Mouse (Mus musculus) kidney, adult 2 months (tissue): ENCODE data around the gene Mst1. TPM values are rescaled to one million over a fixed set of nuclear protein-coding genes. Genes with fewer than 3 reads are reported as not detected.

Experiments used
- DNase-seq: peaks from one replicate; pipeline ENCODE4 v3.0.0; 2021
- H3K27ac ChIP-seq: fragments of 200-500 bp; 2 replicates; pipeline ENCODE4 v1.5.1; 2012; ENCODE audit warnings: low read depth, low read length, control low read depth, inconsistent platforms; ENCODE audit not compliant: insufficient read depth
- H3K27me3 ChIP-seq: fragments of 200-500 bp; replicated peaks from 2 replicates; pipeline ENCODE4 v1.6.1; 2012; ENCODE audit warnings: mild to moderate bottlenecking, moderate library complexity, low read length, inconsistent platforms; ENCODE audit not compliant: control insufficient read depth, insufficient read depth
- H3K36me3 ChIP-seq: fragments of 200-500 bp; 2 replicates; pipeline ENCODE4 v1.6.1; 2012; ENCODE audit warnings: mild to moderate bottlenecking, moderate library complexity, low read length, inconsistent platforms; ENCODE audit not compliant: control insufficient read depth, insufficient read depth
- H3K4me1 ChIP-seq: fragments of 200-500 bp; 2 replicates; pipeline ENCODE4 v1.6.1; 2011; ENCODE audit warnings: low read length; ENCODE audit not compliant: control insufficient read depth, insufficient read depth
- H3K4me3 ChIP-seq: fragments of 200-500 bp; 2 replicates; pipeline ENCODE4 v1.5.1; 2011; ENCODE audit warnings: mild to moderate bottlenecking, low read depth, low read length, control low read depth; ENCODE audit not compliant: insufficient read depth
- CTCF ChIP-seq: fragments of 200-500 bp; conservative IDR thresholded peaks from 2 replicates; pipeline ENCODE4 v1.5.1; 2011; ENCODE audit warnings: low read depth, mild to moderate bottlenecking, control low read depth, low read length, moderate library complexity, mixed read lengths; ENCODE audit not compliant: insufficient read depth, insufficient read length
- POLR2A ChIP-seq: fragments of 200-500 bp; IDR thresholded peaks from one replicate; pipeline ENCODE4 v1.6.1; 2011; ENCODE audit warnings: low read depth, low read length, control low read depth
- WGBS: fragments of 180-500 bp; shearing (Covaris S2); methylation state at CpG from one replicate; pipeline ENCODE4 v1.1.7; 2018; 5-methylcytosine and 5-hydroxymethylcytosine counted together
- polyA plus RNA-seq: library from polyadenylated mRNA; depleted of rRNA; stranded (reverse); fragments of >200 nt; gene quantifications from 2 replicates; pipeline ENCODE4 v1.2.3, GENCODE M21; 2012

Mst1 gene
- polyA plus RNA-seq, 1 experiment, result 0.39 TPM

GRCm38 (mm10) chr9:108121170-108121969, 41.1 kb downstream of the Mst1 start:
- WGBS, result 85% methylated on average over 10 of the region's 10 CpGs
- Histone ChIP-seq H3K27me3 (no peaks in the 10 kb centered on the region), H3K36me3 (no peaks in the 10 kb centered on the region), H3K4me3 (no peak overlapping the region), H3K27ac (no peak overlapping the region), H3K4me1 (peaks cover 9% of the 10 kb centered on the region)
- DNase-seq, result peak; percentile 20
- TF ChIP-seq CTCF (no peak), POLR2A (no peak)

DNA sequence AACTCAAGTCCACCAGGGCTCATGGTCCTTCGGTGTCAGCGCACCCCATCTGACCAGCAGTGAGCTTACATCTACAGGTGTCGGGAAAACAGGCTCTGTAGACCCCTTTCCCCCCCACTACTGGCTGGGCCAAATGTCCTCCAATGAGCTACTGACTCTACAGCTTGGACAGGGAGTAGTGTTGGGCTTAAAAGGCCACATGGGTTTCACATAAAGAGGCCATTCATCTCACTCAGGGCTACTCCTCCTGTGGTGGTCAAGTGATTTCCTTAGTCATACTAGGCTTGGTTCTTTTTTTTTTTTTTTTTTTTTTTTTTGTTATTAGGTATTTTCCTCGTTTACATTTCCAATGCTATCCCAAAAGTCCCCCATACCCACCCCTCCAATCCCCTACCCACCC, 43.7 kb downstream of the Mst1 start:
- H3K36me3 ChIP-seq, result no peaks in the 10 kb centered on the region
- H3K27me3 ChIP-seq, result no peaks in the 10 kb centered on the region
- no peak overlapping the region for H3K4me3 ChIP-seq
- H3K27ac ChIP-seq, result no peak overlapping the region
- WGBS, result 73% methylated on average over 4 of the region's 4 CpGs
- DNase-seq, result no peak
- TF ChIP-seq POLR2A (no peak), CTCF (no peak)
- peaks cover 9% of the 10 kb centered on the region for H3K4me1 ChIP-seq

GRCm38 (mm10) chr9:108125731-108126130, 45.5 kb downstream of the Mst1 start:
- TF ChIP-seq POLR2A (no peak), CTCF (no peak)
- Histone ChIP-seq H3K36me3 (no peaks in the 10 kb centered on the region), H3K4me1 (no peaks in the 10 kb centered on the region), H3K27ac (no peak overlapping the region), H3K4me3 (no peak overlapping the region), H3K27me3 (no peaks in the 10 kb centered on the region)
- 91% methylated on average over 8 of the region's 8 CpGs for WGBS
- no peak for DNase-seq

GRCm38 (mm10) chr9:108126436-108127180, 46.4 kb downstream of the Mst1 start:
- no peak overlapping the region for H3K4me3 ChIP-seq
- no peak for DNase-seq
- WGBS, result 71% methylated on average over 17 of the region's 17 CpGs
- no peak for TF ChIP-seq POLR2A
- TF ChIP-seq CTCF, result no peak
- H3K27me3 ChIP-seq, result no peaks in the 10 kb centered on the region
- H3K4me1 ChIP-seq, result no peaks in the 10 kb centered on the region
- no peak overlapping the region for H3K27ac ChIP-seq
- H3K36me3 ChIP-seq, result no peaks in the 10 kb centered on the region

DNA sequence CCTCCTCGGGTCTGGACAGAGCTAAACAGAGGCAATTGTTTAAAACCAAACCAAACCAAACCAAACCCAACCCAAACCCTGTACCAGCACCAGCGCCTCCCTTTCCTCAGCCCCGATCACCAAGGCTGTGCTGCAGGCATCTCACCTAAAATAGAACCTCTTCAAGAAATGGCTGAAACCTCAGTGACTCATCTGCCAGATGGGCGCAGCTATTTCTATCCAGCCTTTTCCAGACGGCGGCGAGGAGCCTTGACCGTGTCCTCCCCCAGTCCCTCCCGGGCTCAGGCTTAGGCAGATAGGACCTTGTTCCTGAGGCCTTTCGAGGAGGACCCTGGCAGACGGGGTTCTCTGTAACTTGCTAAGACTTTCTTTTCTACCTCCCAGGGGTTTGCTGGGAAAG, 48.0 kb downstream of the Mst1 start:
- DNase-seq, result no peak
- Histone ChIP-seq H3K4me1 (no peaks in the 10 kb centered on the region), H3K27me3 (no peaks in the 10 kb centered on the region), H3K27ac (no peak overlapping the region), H3K4me3 (no peak overlapping the region), H3K36me3 (no peaks in the 10 kb centered on the region)
- WGBS, result 82% methylated on average over 11 of the region's 11 CpGs
- TF ChIP-seq POLR2A (no peak), CTCF (no peak)

DNA sequence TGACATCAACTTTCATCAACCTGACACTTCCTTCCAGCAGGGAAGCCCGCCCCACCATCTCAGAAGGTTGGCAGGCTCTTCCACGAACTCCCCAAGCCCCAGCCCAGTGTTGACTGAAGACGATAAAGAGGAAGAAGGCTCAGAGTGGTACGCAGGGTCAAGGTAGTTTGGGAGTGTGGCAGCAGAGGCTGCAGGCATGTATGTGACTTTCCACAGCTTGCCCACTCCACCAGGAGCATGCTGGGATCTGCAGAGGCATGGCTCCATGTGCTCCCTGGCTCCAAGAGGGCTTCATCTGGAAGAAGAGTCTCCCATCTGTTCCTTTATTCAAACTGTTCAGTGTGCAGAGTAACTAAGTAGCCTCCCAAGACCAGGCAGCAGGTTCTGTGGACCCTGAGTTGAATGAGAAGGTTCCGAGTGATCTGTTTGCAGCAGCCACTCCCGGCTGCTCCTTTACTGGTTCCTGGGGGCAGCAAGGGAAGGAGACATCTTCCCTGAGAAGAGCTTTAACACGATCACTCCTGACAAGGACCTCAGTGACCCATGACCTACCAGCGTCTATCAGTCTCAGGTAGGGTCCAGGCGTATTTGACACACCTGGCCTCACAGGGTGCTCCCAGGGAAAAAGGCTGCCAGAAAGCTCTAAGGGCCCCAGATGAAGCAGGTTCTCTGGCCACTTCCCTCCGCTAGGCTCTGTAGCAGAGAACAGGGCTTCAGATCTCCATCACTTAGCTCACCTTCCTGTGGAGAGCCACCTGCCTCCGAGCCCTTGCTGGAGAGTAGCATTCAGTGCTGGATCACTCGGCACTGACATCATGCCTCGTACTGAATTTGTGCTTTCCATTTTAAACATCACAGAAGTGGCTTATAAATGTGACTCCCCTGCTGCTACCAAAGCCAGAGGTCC, 49.1 kb downstream of the Mst1 start:
- no peak for DNase-seq
- no peak overlapping the region for H3K27ac ChIP-seq
- H3K27me3 ChIP-seq, result no peaks in the 10 kb centered on the region
- TF ChIP-seq POLR2A, result no peak
- no peak for TF ChIP-seq CTCF
- H3K4me1 ChIP-seq, result no peaks in the 10 kb centered on the region
- H3K4me3 ChIP-seq, result no peak overlapping the region
- no peaks in the 10 kb centered on the region for H3K36me3 ChIP-seq
- WGBS, result 80% methylated on average over 13 of the region's 13 CpGs

- H3K27ac ChIP-seq, result no peak overlapping the region
- no peaks in the 10 kb centered on the region for H3K36me3 ChIP-seq
- no peak for TF ChIP-seq CTCF
- TF ChIP-seq POLR2A, result no peak
- 91% methylated on average over 5 of the region's 5 CpGs for WGBS
- H3K4me3 ChIP-seq, result no peak overlapping the region
- DNase-seq, result no peak
- no peaks in the 10 kb centered on the region for H3K4me1 ChIP-seq
- H3K27me3 ChIP-seq, result no peaks in the 10 kb centered on the region
These were observed 51.3 kb downstream of the Mst1 start for GRCm38 (mm10) chr9:108131502-108131901.
